Mouse (Mus musculus): ENCODE results near the gene Nol4l. TPM values are rescaled to one million over a fixed set of nuclear protein-coding genes. Genes with fewer than 3 reads are reported as not detected.

Nol4l gene
- total and polyA plus RNA-seq, 3 experiments, result 3.5 to 4.4 (median 3.9) TPM

GRCm38 (mm10) chr2:153533981-153534380, 4.2 kb upstream of the Nol4l start:
- no peak for DNase-seq
- Histone ChIP-seq H3K36me3 (ENCODE audit: control insufficient read depth, insufficient read depth, low read length) (no peaks in the 10 kb centered on the region), H3K4me3 (no peak overlapping the region), H3K4me1 (ENCODE audit: control insufficient read depth, insufficient read depth, low read length) (no peaks in the 10 kb centered on the region), H3K27ac (no peak overlapping the region), H3K79me2 (replicated peaks; ENCODE audit: control insufficient read depth, insufficient read depth, low read length) (no peaks in the 10 kb centered on the region), H3K27me3 (ENCODE audit: control insufficient read depth, insufficient read depth, low read length) (peaks cover 5% of the 10 kb centered on the region; the same call in 1 of the 2 replicates), H3K9ac (ENCODE audit: low read depth, low read length) (no peak overlapping the region)
- no peak for TF ChIP-seq CTCF (IDR thresholded peaks at IDR 0.05)
- no peak for TF ChIP-seq POLR2A (IDR thresholded peaks at IDR 0.05; ENCODE audit: insufficient read depth, low read depth, low read length)
- no peak for TF ChIP-seq EP300 (IDR thresholded peaks at IDR 0.05; ENCODE audit: insufficient read depth, low read depth, low read length)
- WGBS, result 80% methylated on average over 1 of the region's 1 CpGs
- intact Hi-C loops (cut with DNase I), result no loop called here

GRCm38 (mm10) chr2:153530948-153531347, 1.2 kb upstream of the Nol4l start:
- H3K27me3 ChIP-seq (ENCODE audit: control insufficient read depth, insufficient read depth, low read length), result peaks cover 5% of the 10 kb centered on the region; the same call in 1 of the 2 replicates
- no peak overlapping the region for H3K4me3 ChIP-seq
- no peaks in the 10 kb centered on the region for H3K4me1 ChIP-seq (ENCODE audit: control insufficient read depth, insufficient read depth, low read length)
- intact Hi-C loops (cut with DNase I), result no loop called here
- no peaks in the 10 kb centered on the region for H3K36me3 ChIP-seq (ENCODE audit: control insufficient read depth, insufficient read depth, low read length)
- H3K27ac ChIP-seq, result no peak overlapping the region
- DNase-seq, result no peak
- TF ChIP-seq POLR2A (IDR thresholded peaks at IDR 0.05; ENCODE audit: insufficient read depth, low read depth, low read length) (no peak), CTCF (IDR thresholded peaks at IDR 0.05) (no peak), EP300 (IDR thresholded peaks at IDR 0.05; ENCODE audit: insufficient read depth, low read depth, low read length) (no peak)
- H3K9ac ChIP-seq (ENCODE audit: low read depth, low read length), result no peak overlapping the region
- WGBS, result 66% methylated on average over 5 of the region's 5 CpGs
- no peaks in the 10 kb centered on the region for H3K79me2 ChIP-seq (replicated peaks; ENCODE audit: control insufficient read depth, insufficient read depth, low read length)

- under 1% methylated on average over 53 of the region's 53 CpGs for WGBS
- H3K36me3 ChIP-seq (ENCODE audit: control insufficient read depth, insufficient read depth, low read length), result no peaks in the 10 kb centered on the region
- H3K9ac ChIP-seq (ENCODE audit: low read depth, low read length), result peak overlapping the region; percentile 67
- DNase-seq, result peak; percentile 68 to 70
- no peaks in the 10 kb centered on the region for H3K4me1 ChIP-seq (ENCODE audit: control insufficient read depth, insufficient read depth, low read length)
- H3K79me2 ChIP-seq (replicated peaks; ENCODE audit: control insufficient read depth, insufficient read depth, low read length), result no peaks in the 10 kb centered on the region
- peak overlapping the region; percentile 73 for H3K4me3 ChIP-seq
- intact Hi-C loops (cut with DNase I), result loop anchor here (5.0 kb wide), 1 partner anchor 37 kb away; the partner anchor contains the start of gene 4930404H24Rik
- peaks cover 5% of the 10 kb centered on the region; the same call in 1 of the 2 replicates for H3K27me3 ChIP-seq (ENCODE audit: control insufficient read depth, insufficient read depth, low read length)
- TF ChIP-seq EP300 (IDR thresholded peaks at IDR 0.05; ENCODE audit: insufficient read depth, low read depth, low read length) (no peak), POLR2A (IDR thresholded peaks at IDR 0.05; ENCODE audit: insufficient read depth, low read depth, low read length) (no peak), CTCF (IDR thresholded peaks at IDR 0.05) (no peak)
- no peak overlapping the region for H3K27ac ChIP-seq
Measured at GRCm38 (mm10) chr2:153529365-153529781, 398 bp downstream of the Nol4l start.

GRCm38 (mm10) chr2:153528571-153529364, 1.0 kb downstream of the Nol4l start:
- Histone ChIP-seq H3K4me3 (peak overlapping the region; percentile 73), H3K27me3 (ENCODE audit: control insufficient read depth, insufficient read depth, low read length) (peaks cover 5% of the 10 kb centered on the region; the same call in 1 of the 2 replicates), H3K4me1 (ENCODE audit: control insufficient read depth, insufficient read depth, low read length) (no peaks in the 10 kb centered on the region), H3K9ac (ENCODE audit: low read depth, low read length) (peak overlapping the region; percentile 67), H3K79me2 (replicated peaks; ENCODE audit: control insufficient read depth, insufficient read depth, low read length) (no peaks in the 10 kb centered on the region), H3K27ac (no peak overlapping the region), H3K36me3 (ENCODE audit: control insufficient read depth, insufficient read depth, low read length) (no peaks in the 10 kb centered on the region)
- peak; percentile 54 to 67 for DNase-seq
- intact Hi-C loops (cut with DNase I), result loop anchor here (5.0 kb wide), 1 partner anchor 36 kb away; the partner anchor contains the start of gene 4930404H24Rik
- WGBS, result under 1% methylated on average over 30 of the region's 70 CpGs
- no peak for TF ChIP-seq POLR2A (IDR thresholded peaks at IDR 0.05; ENCODE audit: insufficient read depth, low read depth, low read length)
- no peak for TF ChIP-seq EP300 (IDR thresholded peaks at IDR 0.05; ENCODE audit: insufficient read depth, low read depth, low read length)
- no peak for TF ChIP-seq CTCF (IDR thresholded peaks at IDR 0.05)

- intact Hi-C loops (cut with DNase I), result loop anchor here (5.0 kb wide), 1 partner anchor 36 kb away; the partner anchor contains the start of gene 4930404H24Rik
- no peaks in the 10 kb centered on the region for H3K36me3 ChIP-seq (ENCODE audit: control insufficient read depth, insufficient read depth, low read length)
- peak overlapping the region; percentile 58 for H3K9ac ChIP-seq (ENCODE audit: low read depth, low read length)
- peak overlapping the region; percentile 73 for H3K4me3 ChIP-seq
- TF ChIP-seq EP300 (IDR thresholded peaks at IDR 0.05; ENCODE audit: insufficient read depth, low read depth, low read length) (no peak), CTCF (IDR thresholded peaks at IDR 0.05) (no peak), POLR2A (IDR thresholded peaks at IDR 0.05; ENCODE audit: insufficient read depth, low read depth, low read length) (no peak)
- H3K4me1 ChIP-seq (ENCODE audit: control insufficient read depth, insufficient read depth, low read length), result no peaks in the 10 kb centered on the region
- 9% methylated on average over 71 of the region's 85 CpGs for WGBS
- no peak overlapping the region for H3K27ac ChIP-seq
- peak; percentile 70 to 74 for DNase-seq
- H3K79me2 ChIP-seq (replicated peaks; ENCODE audit: control insufficient read depth, insufficient read depth, low read length), result no peaks in the 10 kb centered on the region
- peaks cover 5% of the 10 kb centered on the region; the same call in 1 of the 2 replicates for H3K27me3 ChIP-seq (ENCODE audit: control insufficient read depth, insufficient read depth, low read length)
Measured at GRCm38 (mm10) chr2:153527580-153528531, 1.9 kb downstream of the Nol4l start.
